Mouse (Mus musculus): ENCODE results near the gene Apol9a.
"Not testable (repeated sequence)": the region's sequence is repeated elsewhere in the genome, so short reads cannot be mapped to it uniquely, and the experiment has no call there.

DNA sequence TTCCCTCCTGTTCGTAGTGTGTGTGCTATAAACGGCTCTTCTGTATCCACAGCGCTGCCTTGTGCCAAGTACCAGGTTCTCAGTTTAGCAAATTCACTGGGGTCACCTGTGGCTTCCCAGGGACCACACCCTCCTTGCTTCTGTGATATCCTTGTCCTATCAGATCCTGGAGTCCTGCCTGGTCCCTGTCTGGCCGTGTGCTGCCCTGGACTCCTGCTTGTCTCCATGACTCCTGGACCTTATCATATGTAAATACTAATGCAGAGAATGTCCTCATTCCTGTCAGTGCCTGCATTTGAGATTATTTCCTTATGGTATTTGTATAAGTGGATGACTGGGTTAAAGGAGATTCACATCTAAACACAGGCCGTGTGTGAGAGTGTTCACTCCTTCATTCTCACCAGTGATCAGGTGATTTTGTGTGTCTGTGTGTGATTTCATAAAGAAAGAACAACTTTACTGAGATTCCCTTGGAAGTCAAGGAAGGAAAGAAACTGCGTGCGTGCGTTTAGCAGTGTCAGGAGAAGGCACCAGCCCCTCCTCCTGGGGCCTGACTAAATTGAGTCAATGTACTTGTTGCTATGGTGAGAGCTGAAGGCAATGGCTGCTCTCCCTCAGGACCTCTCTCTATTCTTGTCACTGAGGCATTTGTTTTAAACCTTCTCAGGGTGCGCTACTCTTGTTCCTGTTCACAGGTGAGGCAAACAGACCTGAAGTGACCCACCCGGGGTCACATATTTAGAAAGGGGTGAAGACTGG lies 17.9 kb upstream of the Apol9a start:
- TF ChIP-seq CTCF (IDR thresholded peaks at IDR 0.05; ENCODE audit: low read depth, low read length); POLR2AphosphoS5 (IDR thresholded peaks at IDR 0.05; ENCODE audit: insufficient replicate concordance, low read depth, low read length); GATA1 (IDR thresholded peaks at IDR 0.05; ENCODE audit: borderline replicate concordance, low read length); GATA2 (IDR thresholded peaks at IDR 0.05; ENCODE audit: borderline replicate concordance, low read depth, low read length): not testable (repeated sequence)
